7 mouse cellular contexts compared by ENCODE assay signal in the genomic region with DNA sequence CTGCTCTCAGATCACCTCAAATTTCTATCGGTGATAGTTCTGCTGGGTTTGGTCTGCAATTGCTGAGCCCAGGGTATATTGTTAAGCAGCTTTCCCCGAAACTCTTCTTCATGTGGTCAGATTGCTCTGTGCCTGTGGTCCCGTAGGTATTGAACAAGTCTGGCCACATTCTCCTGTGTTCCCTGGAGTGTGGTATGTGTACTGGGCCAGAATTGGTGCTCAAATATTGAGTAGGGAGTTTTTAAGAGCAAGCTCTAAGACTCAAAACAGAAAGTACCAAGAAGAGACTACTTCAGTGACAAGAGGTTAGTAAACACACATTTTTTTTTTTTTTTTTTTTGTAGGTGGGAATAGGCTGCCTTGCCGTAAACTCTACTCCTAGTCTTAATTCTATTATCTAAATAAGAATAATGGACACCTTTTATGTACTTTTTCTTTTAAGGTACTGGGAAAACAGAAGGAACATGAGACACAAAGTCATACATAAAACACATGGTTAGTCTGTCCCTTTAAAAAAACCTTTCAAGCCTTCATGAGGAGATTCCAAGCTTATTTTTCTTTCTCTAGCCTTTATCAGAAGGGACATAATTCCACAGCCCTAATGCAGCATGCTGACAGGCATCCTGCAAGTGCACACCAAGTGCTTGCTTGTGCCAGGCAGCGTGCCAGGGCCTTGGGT. TPM values are rescaled to one million over a fixed set of nuclear protein-coding genes. Genes with fewer than 3 reads are reported as not detected.
DNase-seq lines count a peak whose midpoint lies in the region; ATAC-seq and TF ChIP-seq lines count a peak whose summit lies in the region.

No protein-coding gene starts in this region.

- H3K27ac ChIP-seq in hindbrain, embryonic 14.5 days: peak overlapping the region; percentile 57; the same call in 1 of the 2 replicates
- no peak overlapping the region for H3K27ac ChIP-seq in hindbrain, embryonic 11.5 days (ENCODE audit: low read depth, low read length)
- peak overlapping the region; percentile 58; the same call in 1 of the 2 replicates for H3K27ac ChIP-seq in embryonic facial prominence, embryonic 13.5 days
- H3K27ac ChIP-seq in lung, postnatal 0 days (ENCODE audit: low read length): peak overlapping the region; percentile 87

- H3K4me3 ChIP-seq in hindbrain, embryonic 14.5 days (replicated peaks; ENCODE audit: low read length): no peak overlapping the region
- no peak overlapping the region for H3K4me3 ChIP-seq in hindbrain, embryonic 11.5 days (ENCODE audit: low read depth, low read length)
- no peak overlapping the region for H3K4me3 ChIP-seq in embryonic facial prominence, embryonic 13.5 days
- H3K4me3 ChIP-seq in lung, postnatal 0 days (ENCODE audit: low read depth, low read length): no peak overlapping the region

- peak; percentile 90 for TF ChIP-seq EP300 in lung, postnatal 0 days (IDR thresholded peaks at IDR 0.05)

- ATAC-seq in hindbrain, embryonic 14.5 days (ENCODE audit: low FRiP score): no peak
- ATAC-seq in hindbrain, embryonic 11.5 days (ENCODE audit: low FRiP score): no peak
- no peak for ATAC-seq in embryonic facial prominence, embryonic 13.5 days (ENCODE audit: insufficient number of reproducible peaks, insufficient read depth, low FRiP score, low TSS enrichment, low read depth)
- ATAC-seq in lung, postnatal 0 days: peak; percentile 85

- H3K4me2 ChIP-seq in hindbrain, embryonic 14.5 days (replicated peaks): no peak overlapping the region
- no peak overlapping the region for H3K4me2 ChIP-seq in hindbrain, embryonic 11.5 days (replicated peaks; ENCODE audit: low read depth, low read length)
- no peak overlapping the region for H3K4me2 ChIP-seq in embryonic facial prominence, embryonic 13.5 days
- no peak overlapping the region for H3K4me2 ChIP-seq in lung, postnatal 0 days (replicated peaks; ENCODE audit: low read depth, low read length)

- H3K9me3 ChIP-seq in hindbrain, embryonic 14.5 days (ENCODE audit: control insufficient read depth, low read length): no peaks in the 10 kb centered on the region
- no peaks in the 10 kb centered on the region for H3K9me3 ChIP-seq in hindbrain, embryonic 11.5 days (ENCODE audit: control insufficient read depth, low read length)
- no peaks in the 10 kb centered on the region; the same call in 1 of the 2 replicates for H3K9me3 ChIP-seq in embryonic facial prominence, embryonic 13.5 days
- H3K9me3 ChIP-seq in lung, postnatal 0 days (ENCODE audit: low read length): no peaks in the 10 kb centered on the region

- 87% methylated on average over 5 of the region's 5 CpGs for WGBS in hindbrain, embryonic 14.5 days
- 93% methylated on average over 5 of the region's 5 CpGs for WGBS in hindbrain, embryonic 11.5 days
- WGBS in embryonic facial prominence, embryonic 13.5 days: 77% methylated on average over 5 of the region's 5 CpGs
- 42% methylated on average over 5 of the region's 5 CpGs for WGBS in lung, postnatal 0 days

- no peaks in the 10 kb centered on the region for H3K36me3 ChIP-seq in hindbrain, embryonic 14.5 days (replicated peaks; ENCODE audit: control insufficient read depth, insufficient read depth)
- no peaks in the 10 kb centered on the region for H3K36me3 ChIP-seq in hindbrain, embryonic 11.5 days (ENCODE audit: control insufficient read depth, insufficient read depth, low read length)
- H3K36me3 ChIP-seq in embryonic facial prominence, embryonic 13.5 days: no peaks in the 10 kb centered on the region
- H3K36me3 ChIP-seq in lung, postnatal 0 days (ENCODE audit: insufficient read depth, low read length): no peaks in the 10 kb centered on the region

- no peaks in the 10 kb centered on the region for H3K27me3 ChIP-seq in hindbrain, embryonic 14.5 days (ENCODE audit: control insufficient read depth, insufficient read depth, low read length)
- H3K27me3 ChIP-seq in hindbrain, embryonic 11.5 days (ENCODE audit: control insufficient read depth, insufficient read depth, low read length): no peaks in the 10 kb centered on the region
- no peaks in the 10 kb centered on the region for H3K27me3 ChIP-seq in embryonic facial prominence, embryonic 13.5 days
- H3K27me3 ChIP-seq in lung, postnatal 0 days (replicated peaks; ENCODE audit: insufficient read depth, low read length): no peaks in the 10 kb centered on the region

- peak; percentile 11; the same call in 1 of the 2 replicates for TF ChIP-seq CTCF in lung, postnatal 0 days (IDR thresholded peaks at IDR 0.05)

- H3K9ac ChIP-seq in hindbrain, embryonic 14.5 days: no peak overlapping the region
- H3K9ac ChIP-seq in hindbrain, embryonic 11.5 days (ENCODE audit: low read depth, low read length): no peak overlapping the region
- H3K9ac ChIP-seq in embryonic facial prominence, embryonic 13.5 days: no peak overlapping the region
- no peak overlapping the region for H3K9ac ChIP-seq in lung, postnatal 0 days (replicated peaks; ENCODE audit: low read depth)

- no peak for DNase-seq in hindbrain, embryonic 14.5 days (ENCODE audit: low spot score)
- no peak for DNase-seq in hindbrain, embryonic 11.5 days (ENCODE audit: low spot score)
- DNase-seq in adipocyte (ENCODE audit: low spot score): peak; percentile 60
- DNase-seq in lung, postnatal 0 days (ENCODE audit: low spot score): peak; percentile 88
- no peak for DNase-seq in Muller cell, postnatal 12 days (ENCODE audit: inconsistent ontology term)
- DNase-seq in frontal cortex, postnatal 14 days (ENCODE audit: low spot score in 2 of 2): no peak

- H3K4me1 ChIP-seq in hindbrain, embryonic 14.5 days (replicated peaks; ENCODE audit: control insufficient read depth, insufficient read depth, low read length): 0 out of 2 replicates have a peak, but pooled peaks cover 3% of the 10 kb centered on the region
- H3K4me1 ChIP-seq in hindbrain, embryonic 11.5 days (replicated peaks; ENCODE audit: control insufficient read depth, insufficient read depth, low read length): no peaks in the 10 kb centered on the region
- peaks cover 19% of the 10 kb centered on the region for H3K4me1 ChIP-seq in embryonic facial prominence, embryonic 13.5 days
- peaks cover 25% of the 10 kb centered on the region for H3K4me1 ChIP-seq in lung, postnatal 0 days (ENCODE audit: insufficient read depth, low read depth, low read length)

RNA-seq across cellular contexts. Expression of a gene that starts 46.2 kb away (rescaled TPM):
- polyA plus RNA-seq in hindbrain, embryonic 14.5 days (2014; fragmentation: Nextera tagmentation; extraction: Ambion mirVana): not detected in 2 replicates
- 0.22 TPM in 1 of 2 replicates, not detected in the other for polyA plus RNA-seq in hindbrain, embryonic 11.5 days (2014; fragmentation: Nextera tagmentation; extraction: Ambion mirVana)
- polyA plus RNA-seq in embryonic facial prominence, embryonic 13.5 days (2015; fragmentation: Nextera tagmentation; extraction: Ambion mirVana): 0.41 and 1.2 TPM in 2 replicates
- polyA plus RNA-seq in lung, postnatal 0 days (2015; fragmentation: Nextera tagmentation; extraction: Ambion mirVana): 0.23 TPM in 1 of 2 replicates, not detected in the other

Comparison
In these comparisons a context has a peak if more than half of its experiments do, and no peak if none do; other contexts are left out.
1. DNase-seq: peak in adipocyte (single experiment) and lung, postnatal 0 days (single experiment); none in hindbrain, embryonic 14.5 days (single experiment), hindbrain, embryonic 11.5 days (single experiment), Muller cell, postnatal 12 days (single experiment) and frontal cortex, postnatal 14 days (0 of 2).